Mouse (Mus musculus) lung, embryonic 16.5 days (tissue): ENCODE data around the gene Ggct. TPM values are rescaled to one million over a fixed set of nuclear protein-coding genes. Genes with fewer than 3 reads are reported as not detected.

Experiments
- ATAC-seq: fragments of 200-750 bp; cut with Nextera tagmentation; 2 replicates; pipeline ENCODE4 v1.8.0; 2017; ENCODE audit warnings: low read depth, mild to moderate bottlenecking, moderate library complexity
- H3K27ac ChIP-seq: fragments of 300-500 bp; sonication (generic); 2 replicates; pipeline ENCODE4 v1.5.1; 2014; ENCODE audit warnings: mild to moderate bottlenecking, control low read depth, low read length
- H3K27me3 ChIP-seq: fragments of 300-500 bp; sonication (generic); 2 replicates; pipeline ENCODE4 v1.6.1; 2014; ENCODE audit warnings: low read depth, low read length, mixed read lengths; ENCODE audit not compliant: control insufficient read depth, insufficient read depth
- H3K36me3 ChIP-seq: fragments of 300-500 bp; sonication (generic); 2 replicates; pipeline ENCODE4 v1.6.1; 2014; ENCODE audit warnings: low read length; ENCODE audit not compliant: control insufficient read depth, insufficient read depth
- H3K4me1 ChIP-seq: fragments of 300-500 bp; sonication (generic); replicated peaks from 2 replicates; pipeline ENCODE4 v1.6.1; 2014; ENCODE audit warnings: low read length, mixed read lengths; ENCODE audit not compliant: control insufficient read depth, insufficient read depth
- H3K4me2 ChIP-seq: fragments of 300-500 bp; sonication (generic); 2 replicates; pipeline ENCODE4 v1.6.1; 2014; ENCODE audit warnings: low read depth, low read length, control low read depth
- H3K4me3 ChIP-seq: fragments of 300-500 bp; sonication (generic); 2 replicates; pipeline ENCODE4 v1.5.1; 2014; ENCODE audit warnings: mild to moderate bottlenecking, low read length, control low read depth
- H3K9ac ChIP-seq: fragments of 300-500 bp; sonication (generic); 2 replicates; pipeline ENCODE4 v1.6.1; 2014; ENCODE audit warnings: low read length, control low read depth
- H3K9me3 ChIP-seq: fragments of 300-500 bp; sonication (generic); 2 replicates; pipeline ENCODE4 v1.6.1; 2016; ENCODE audit warnings: low read length; ENCODE audit not compliant: control insufficient read depth
- WGBS: fragments of 180-500 bp; shearing (Covaris S2); extraction: QIAGEN DNeasy Blood & Tissue Kit; methylation state at CpG from one replicate; pipeline ENCODE4 v1.1.7; 2014; 5-methylcytosine and 5-hydroxymethylcytosine counted together
- polyA plus RNA-seq: library from polyadenylated mRNA; unstranded; fragments of >200 nt; fragmentation: Nextera tagmentation; extraction: Ambion mirVana; gene quantifications from 2 replicates; pipeline ENCODE4 v1.2.1, GENCODE M21; 2015

The Ggct gene
- polyA plus RNA-seq, 1 experiment from 2014 or later = 5.9 TPM

GRCm38 (mm10) chr6:54975616-54976015, 17.1 kb downstream of the Ggct start:
- no peaks in the 10 kb centered on the region for H3K36me3 ChIP-seq
- H3K4me2 ChIP-seq = no peak overlapping the region
- no peak overlapping the region for H3K27ac ChIP-seq
- H3K9me3 ChIP-seq = no peaks in the 10 kb centered on the region
- H3K9ac ChIP-seq = no peak overlapping the region
- ATAC-seq = no peak
- WGBS = 47% methylated on average over 1 of the region's 1 CpGs
- H3K27me3 ChIP-seq = no peaks in the 10 kb centered on the region
- H3K4me3 ChIP-seq = no peak overlapping the region
- H3K4me1 ChIP-seq = peaks cover 14% of the 10 kb centered on the region

DNA sequence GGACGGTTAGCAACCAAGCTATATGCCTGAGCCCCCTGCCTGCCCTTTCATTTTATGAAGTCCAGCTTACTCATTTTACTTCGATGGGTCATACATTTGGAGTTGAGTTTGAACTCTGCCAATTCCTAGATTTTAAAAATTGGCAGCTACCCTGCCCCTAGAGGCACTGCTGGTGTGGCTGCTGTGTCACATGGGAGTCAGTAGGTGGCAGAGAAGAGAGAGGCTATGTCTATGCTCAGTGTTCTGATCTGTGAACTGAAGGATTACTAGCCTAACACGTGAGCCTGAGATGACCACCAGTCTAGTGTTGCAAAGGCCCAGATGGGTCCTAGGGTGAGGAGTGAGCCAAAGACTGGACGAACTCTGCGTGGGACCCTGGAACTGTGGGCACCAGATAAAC, 18.2 kb downstream of the Ggct start:
- Histone ChIP-seq H3K36me3 (no peaks in the 10 kb centered on the region), H3K4me3 (no peak overlapping the region), H3K9ac (no peak overlapping the region), H3K4me2 (no peak overlapping the region), H3K9me3 (no peaks in the 10 kb centered on the region), H3K4me1 (peaks cover 14% of the 10 kb centered on the region), H3K27me3 (no peaks in the 10 kb centered on the region), H3K27ac (no peak overlapping the region)
- ATAC-seq = no peak
- 61% methylated on average over 5 of the region's 5 CpGs for WGBS

DNA sequence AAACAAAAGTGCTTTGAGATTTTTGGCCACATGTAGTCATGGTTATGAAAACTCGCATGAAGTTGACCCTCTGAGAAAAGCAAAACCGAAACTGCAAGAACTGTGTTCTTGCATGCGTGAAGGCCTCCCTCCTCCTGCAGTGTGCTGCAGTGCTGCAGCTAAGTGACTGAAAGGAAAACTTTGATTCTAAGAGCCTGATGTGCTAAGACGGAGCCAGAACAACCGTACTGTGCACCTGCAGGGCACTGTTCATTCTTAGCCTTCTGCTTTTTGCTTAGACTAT, 19.9 kb downstream of the Ggct start:
- H3K27ac ChIP-seq = peak overlapping the region; percentile 36
- H3K9me3 ChIP-seq = no peaks in the 10 kb centered on the region
- H3K36me3 ChIP-seq = no peaks in the 10 kb centered on the region
- ATAC-seq = peak; percentile 43; the same call in 1 of the 2 replicates
- peak overlapping the region; percentile 66 for H3K4me3 ChIP-seq
- WGBS = 7% methylated on average over 5 of the region's 5 CpGs
- peak overlapping the region; percentile 62 for H3K4me2 ChIP-seq
- H3K4me1 ChIP-seq = peaks cover 14% of the 10 kb centered on the region
- H3K27me3 ChIP-seq = no peaks in the 10 kb centered on the region
- H3K9ac ChIP-seq = peak overlapping the region; percentile 74

DNA sequence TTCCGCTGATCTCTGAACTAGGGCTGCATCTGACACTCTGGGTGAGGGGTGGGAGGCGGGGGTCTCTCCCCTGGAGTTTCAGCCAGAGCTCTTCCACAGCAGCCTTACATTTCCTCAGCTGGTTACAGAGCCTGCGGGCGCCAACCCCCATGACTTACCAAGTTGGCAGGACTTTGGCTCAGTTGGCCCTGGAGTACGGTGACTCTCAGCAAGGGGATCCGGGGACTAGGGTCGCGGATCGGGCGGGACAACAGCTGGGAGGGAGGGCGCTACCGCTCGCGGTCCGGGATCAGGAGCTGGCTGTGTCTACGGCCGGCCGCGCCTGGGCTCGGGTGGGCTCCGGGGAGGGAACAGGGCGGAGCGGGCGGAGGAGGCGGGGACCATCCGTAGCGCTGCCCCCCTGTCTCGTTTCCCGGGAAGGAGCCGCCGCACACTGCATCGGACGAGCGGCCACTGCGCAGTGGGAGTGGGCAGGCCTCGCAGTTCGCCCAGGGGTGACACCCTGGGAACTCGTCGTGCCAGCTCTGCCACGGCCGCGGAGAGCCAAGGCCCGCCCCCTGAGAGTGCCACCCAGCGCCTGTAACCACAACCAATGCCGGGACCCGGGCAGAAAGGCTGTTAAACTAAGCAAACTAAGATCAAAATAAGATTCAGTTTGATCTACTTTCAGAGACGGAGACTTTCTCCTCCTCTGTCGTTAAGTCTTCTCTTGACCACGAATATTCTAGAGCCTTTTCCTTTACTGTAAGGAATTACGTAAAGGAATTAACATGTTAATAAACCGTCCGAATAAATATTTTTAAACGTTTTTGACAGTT, 20.4 kb downstream of the Ggct start, which contains the start of gene Nod1:
Nod1 (minus strand) TSS at position 502 of the 818 bp plus-strand sequence.
- ATAC-seq = peak; percentile 96
- Histone ChIP-seq H3K4me3 (peak within 1 kb of the TSS; percentile 66), H3K27ac (peak within 1 kb of the TSS; percentile 72), H3K9me3 (no peaks in the 10 kb centered on the region), H3K36me3 (no peaks in the 10 kb centered on the region), H3K27me3 (no peaks in the 10 kb centered on the region), H3K4me1 (peaks cover 14% of the 10 kb centered on the region), H3K9ac (peak within 1 kb of the TSS; percentile 74), H3K4me2 (peak within 1 kb of the TSS; percentile 62)
- 2% methylated on average over 45 of the region's 53 CpGs for WGBS

GRCm38 (mm10) chr6:54971731-54972110, 21.0 kb downstream of the Ggct start:
- Histone ChIP-seq H3K4me1 (peaks cover 14% of the 10 kb centered on the region), H3K4me3 (peak overlapping the region; percentile 66), H3K36me3 (no peaks in the 10 kb centered on the region), H3K9ac (peak overlapping the region; percentile 74), H3K9me3 (no peaks in the 10 kb centered on the region), H3K4me2 (peak overlapping the region; percentile 62), H3K27me3 (no peaks in the 10 kb centered on the region), H3K27ac (peak overlapping the region; percentile 72)
- 15% methylated on average over 8 of the region's 8 CpGs for WGBS
- ATAC-seq = peak; percentile 46

DNA sequence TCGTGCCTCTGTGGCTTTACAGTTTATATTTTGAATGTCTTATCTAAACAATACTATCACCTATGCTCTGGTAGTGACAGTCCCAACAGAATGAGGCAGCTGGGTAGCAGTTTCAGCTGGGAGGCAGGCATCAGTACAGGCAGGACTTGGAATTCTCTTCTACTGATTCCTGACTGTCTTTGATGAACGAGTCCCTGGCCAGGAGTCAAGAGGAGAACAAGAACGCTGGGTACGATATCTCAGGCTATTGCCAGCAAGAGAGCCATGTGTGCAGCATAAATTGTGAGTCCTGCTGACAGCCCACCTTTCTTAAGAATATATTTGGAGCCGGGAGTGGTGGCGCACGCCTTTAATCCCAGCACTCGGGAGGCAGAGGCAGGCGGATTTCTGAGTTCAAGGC, 22.2 kb downstream of the Ggct start:
- H3K9me3 ChIP-seq = no peaks in the 10 kb centered on the region
- 59% methylated on average over 9 of the region's 9 CpGs for WGBS
- no peak overlapping the region for H3K4me2 ChIP-seq
- H3K4me3 ChIP-seq = no peak overlapping the region
- H3K27me3 ChIP-seq = no peaks in the 10 kb centered on the region
- ATAC-seq = no peak
- H3K4me1 ChIP-seq = peaks cover 14% of the 10 kb centered on the region
- no peaks in the 10 kb centered on the region for H3K36me3 ChIP-seq
- no peak overlapping the region for H3K9ac ChIP-seq
- H3K27ac ChIP-seq = no peak overlapping the region

- no peaks in the 10 kb centered on the region for H3K36me3 ChIP-seq
- ATAC-seq = no peak
- no peaks in the 10 kb centered on the region for H3K27me3 ChIP-seq
- 62% methylated on average over 2 of the region's 2 CpGs for whole genome bisulfite sequencing
- H3K9ac ChIP-seq = no peak overlapping the region
- H3K4me1 ChIP-seq = peaks cover 14% of the 10 kb centered on the region
- H3K4me3 ChIP-seq = no peak overlapping the region
- H3K27ac ChIP-seq = no peak overlapping the region
- H3K4me2 ChIP-seq = no peak overlapping the region
- no peaks in the 10 kb centered on the region for H3K9me3 ChIP-seq
These were observed 22.9 kb downstream of the Ggct start for GRCm38 (mm10) chr6:54969801-54970200.

- Histone ChIP-seq H3K9me3 (no peaks in the 10 kb centered on the region), H3K36me3 (no peaks in the 10 kb centered on the region), H3K27ac (no peak overlapping the region), H3K4me3 (no peak overlapping the region), H3K27me3 (no peaks in the 10 kb centered on the region), H3K4me2 (no peak overlapping the region), H3K4me1 (peaks cover 9% of the 10 kb centered on the region), H3K9ac (no peak overlapping the region)
- WGBS = 30% methylated on average over 10 of the region's 10 CpGs
- ATAC-seq = no peak
These were observed 25.2 kb downstream of the Ggct start for GRCm38 (mm10) chr6:54967591-54967990.

DNA sequence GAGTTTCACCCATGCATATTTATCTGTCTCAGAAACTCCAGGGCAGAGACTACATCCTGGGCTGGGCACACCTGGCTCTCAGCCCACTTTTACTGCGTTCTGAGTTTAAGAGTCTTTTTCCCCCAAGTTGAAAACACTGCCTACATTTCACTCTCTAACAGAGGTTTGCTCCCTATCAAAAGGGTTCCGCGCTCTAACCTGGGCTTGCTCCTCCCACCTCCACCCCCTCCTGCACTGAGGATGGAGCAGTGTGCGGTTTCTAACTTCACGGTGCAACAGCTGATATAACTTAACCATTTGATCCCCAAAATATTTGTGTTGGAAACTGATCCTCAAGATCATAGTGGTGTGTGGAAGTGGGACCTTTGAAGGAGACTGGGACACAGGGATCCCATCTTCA, 27.5 kb downstream of the Ggct start:
- Histone ChIP-seq H3K9ac (no peak overlapping the region), H3K4me3 (no peak overlapping the region), H3K4me2 (no peak overlapping the region), H3K27me3 (no peaks in the 10 kb centered on the region), H3K9me3 (no peaks in the 10 kb centered on the region), H3K36me3 (no peaks in the 10 kb centered on the region), H3K4me1 (no peaks in the 10 kb centered on the region), H3K27ac (no peak overlapping the region)
- no peak for ATAC-seq
- 30% methylated on average over 5 of the region's 5 CpGs for WGBS
